Mouse (Mus musculus) liver, adult 2 months (tissue): ENCODE measurements around the gene Fosl1. TPM values are rescaled to one million over a fixed set of nuclear protein-coding genes. Genes with fewer than 3 reads are reported as not detected.

Experiments used
- DNase-seq: peaks from one replicate; pipeline ENCODE4 v3.0.0-alpha.2; 2011; ENCODE audit warnings: low read depth, low spot score; ENCODE audit errors: extremely low read depth
- H3K27ac ChIP-seq: fragments of 200-500 bp; replicated peaks from 2 replicates; pipeline ENCODE4 v1.5.1; 2012; ENCODE audit warnings: low read depth, mild to moderate bottlenecking, control low read depth, inconsistent platforms, low read length; ENCODE audit not compliant: insufficient read depth
- H3K27me3 ChIP-seq: fragments of 200-500 bp; 2 replicates; pipeline ENCODE4 v1.6.1; 2012; ENCODE audit warnings: mild to moderate bottlenecking, moderate library complexity, low read length, inconsistent platforms; ENCODE audit not compliant: control insufficient read depth, insufficient read depth
- H3K36me3 ChIP-seq: fragments of 200-500 bp; 2 replicates; pipeline ENCODE4 v1.6.1; 2012; ENCODE audit warnings: low read length, inconsistent platforms; ENCODE audit not compliant: control insufficient read depth, insufficient read depth
- H3K4me1 ChIP-seq: fragments of 200-500 bp; 2 replicates; pipeline ENCODE4 v1.6.1; 2011; ENCODE audit warnings: low read length; ENCODE audit not compliant: control insufficient read depth, insufficient read depth
- H3K4me3 ChIP-seq: fragments of 200-500 bp; 2 replicates; pipeline ENCODE4 v1.5.1; 2011; ENCODE audit warnings: low read depth, mild to moderate bottlenecking, control low read depth, low read length, moderate library complexity; ENCODE audit not compliant: insufficient read depth
- H3K79me2 ChIP-seq: fragments of 200-500 bp; 2 replicates; pipeline ENCODE4 v1.6.1; 2012; ENCODE audit warnings: inconsistent platforms, mild to moderate bottlenecking, low read length, moderate library complexity; ENCODE audit not compliant: control insufficient read depth, insufficient read depth
- H3K9ac ChIP-seq: fragments of 200-500 bp; 2 replicates; pipeline ENCODE4 v1.6.1; 2012; ENCODE audit warnings: low read depth, mild to moderate bottlenecking, control low read depth, inconsistent platforms, low read length
- CTCF ChIP-seq: fragments of 200-500 bp; IDR thresholded peaks from 2 replicates; pipeline ENCODE4 v1.5.1; 2011; ENCODE audit warnings: low read depth, low read length, control low read depth
- POLR2A ChIP-seq: fragments of 200-500 bp; IDR thresholded peaks from 2 replicates; pipeline ENCODE4 v1.6.1; 2011; ENCODE audit warnings: low read length, control low read depth; ENCODE audit not compliant: insufficient read depth; ENCODE audit errors: extremely low read depth
- WGBS: fragments of 180-500 bp; shearing (Covaris S2); methylation state at CpG from one replicate; pipeline ENCODE4 v1.1.7; 2018; 5-methylcytosine and 5-hydroxymethylcytosine counted together
- polyA plus RNA-seq: library from polyadenylated mRNA; depleted of rRNA; stranded (reverse); fragments of >200 nt; gene quantifications from 2 replicates; pipeline ENCODE4 v1.2.3, GENCODE M21; 2012
- total RNA-seq: library from RNA; depleted of rRNA; stranded (reverse); fragments of >200 nt; gene quantifications from 2 replicates; pipeline ENCODE4 v1.2.3, GENCODE M21; 2014

The Fosl1 gene
- total and polyA plus RNA-seq, 2 experiments = not detected

GRCm38 (mm10) chr19:5456241-5456921 is 9.0 kb downstream of the Fosl1 start:
- no peaks in the 10 kb centered on the region for H3K36me3 ChIP-seq
- peak overlapping the region; percentile 93 for H3K9ac ChIP-seq
- peak overlapping the region; percentile 86 for H3K27ac ChIP-seq
- H3K4me3 ChIP-seq = peak overlapping the region; percentile 87
- H3K79me2 ChIP-seq = peaks cover 15% of the 10 kb centered on the region; the same call in 1 of the 2 replicates
- H3K4me1 ChIP-seq = peaks cover 8% of the 10 kb centered on the region
- WGBS = 16% methylated on average over 26 of the region's 26 CpGs
- no peaks in the 10 kb centered on the region for H3K27me3 ChIP-seq
- no peak for TF ChIP-seq CTCF
- TF ChIP-seq POLR2A = no peak
- no peak for DNase-seq

- Histone ChIP-seq H3K4me1 (peaks cover 8% of the 10 kb centered on the region), H3K9ac (peak overlapping the region; percentile 93), H3K36me3 (no peaks in the 10 kb centered on the region), H3K27ac (peak overlapping the region; percentile 86), H3K4me3 (peak overlapping the region; percentile 87), H3K79me2 (peaks cover 15% of the 10 kb centered on the region; the same call in 1 of the 2 replicates), H3K27me3 (no peaks in the 10 kb centered on the region)
- 1% methylated on average over 70 of the region's 70 CpGs for WGBS
- TF ChIP-seq POLR2A (peak; percentile 90), CTCF (no peak)
- DNase-seq = peak; percentile 68
These were observed 9.8 kb downstream of the Fosl1 start for GRCm38 (mm10) chr19:5456922-5457745.

GRCm38 (mm10) chr19:5457746-5458442 is 10.5 kb downstream of the Fosl1 start, which contains the start of gene Ccdc85b:
Gene Ccdc85b, minus strand, starts transcription at chr19:5457894.
- H3K27me3 ChIP-seq = no peaks in the 10 kb centered on the region
- DNase-seq = peak; percentile 56
- H3K79me2 ChIP-seq = peaks cover 15% of the 10 kb centered on the region; the same call in 1 of the 2 replicates
- 12% methylated on average over 14 of the region's 14 CpGs for WGBS
- peak within 1 kb of the TSS; percentile 86 for H3K27ac ChIP-seq
- H3K36me3 ChIP-seq = no peaks in the 10 kb centered on the region
- peak within 1 kb of the TSS; percentile 87 for H3K4me3 ChIP-seq
- peak within 1 kb of the TSS; percentile 93 for H3K9ac ChIP-seq
- TF ChIP-seq CTCF (no peak), POLR2A (no peak)
- H3K4me1 ChIP-seq = peaks cover 8% of the 10 kb centered on the region

- Histone ChIP-seq H3K27me3 (no peaks in the 10 kb centered on the region), H3K4me3 (no peak overlapping the region), H3K36me3 (no peaks in the 10 kb centered on the region), H3K79me2 (peaks cover 15% of the 10 kb centered on the region; the same call in 1 of the 2 replicates), H3K9ac (no peak overlapping the region), H3K27ac (no peak overlapping the region), H3K4me1 (peaks cover 8% of the 10 kb centered on the region)
- DNase-seq = no peak
- TF ChIP-seq CTCF (no peak), POLR2A (no peak)
- WGBS = 75% methylated on average over 7 of the region's 7 CpGs
These were observed 11.7 kb downstream of the Fosl1 start for GRCm38 (mm10) chr19:5459019-5459418.

GRCm38 (mm10) chr19:5459896-5460295 is 12.5 kb downstream of the Fosl1 start:
- peaks cover 15% of the 10 kb centered on the region; the same call in 1 of the 2 replicates for H3K79me2 ChIP-seq
- WGBS = 21% methylated on average over 3 of the region's 3 CpGs
- peaks cover 8% of the 10 kb centered on the region for H3K4me1 ChIP-seq
- H3K36me3 ChIP-seq = no peaks in the 10 kb centered on the region
- H3K4me3 ChIP-seq = no peak overlapping the region
- H3K27me3 ChIP-seq = no peaks in the 10 kb centered on the region
- no peak overlapping the region for H3K27ac ChIP-seq
- H3K9ac ChIP-seq = no peak overlapping the region; the same call in 1 of the 2 replicates
- DNase-seq = no peak
- no peak for TF ChIP-seq POLR2A
- TF ChIP-seq CTCF = no peak
